Mouse (Mus musculus): ENCODE results near the gene B830017H08Rik. TPM values are rescaled to one million over a fixed set of nuclear protein-coding genes. Genes with fewer than 3 reads are reported as not detected.

Gene B830017H08Rik
- 0.27 and 0.56 TPM in 2 replicates for polyA plus RNA-seq (2016; fragmentation: Nextera tagmentation; extraction: Ambion mirVana)

DNA sequence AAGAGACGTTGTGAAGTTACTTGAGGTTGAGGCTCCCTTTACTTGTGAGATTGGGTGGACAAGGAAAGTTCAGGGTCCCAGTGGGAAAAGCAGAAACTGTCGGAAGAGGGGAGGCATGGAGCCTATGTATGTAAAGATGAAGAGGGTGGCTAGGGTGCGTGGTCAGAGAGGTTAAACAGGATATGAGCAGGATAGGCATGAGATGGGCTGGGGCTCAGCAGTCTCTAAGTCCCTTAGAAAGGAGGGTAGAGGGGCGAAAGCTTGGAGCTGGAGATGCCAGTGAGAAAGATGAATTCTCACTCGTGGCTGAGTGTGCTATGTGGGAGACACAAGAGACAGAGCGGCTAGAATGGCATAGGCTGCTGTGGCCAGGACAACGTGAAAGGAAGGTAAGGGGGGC lies at the start of gene B830017H08Rik:
B830017H08Rik (plus strand) TSS at position 301 of the 400 bp plus-strand sequence.
- 29% methylated on average over 7 of the region's 7 CpGs for WGBS
- peak within 1 kb of the TSS; percentile 79 for H3K9ac ChIP-seq (replicated peaks)
- peak within 1 kb of the TSS; percentile 98 for H3K4me2 ChIP-seq
- 0 out of 2 replicates have a peak within 1 kb of the TSS, but pooled peaks have one; percentile 41 for H3K27ac ChIP-seq
- H3K9me3 ChIP-seq = no peaks in the 10 kb centered on the region
- H3K27me3 ChIP-seq = peaks cover 78% of the 10 kb centered on the region
- H3K4me1 ChIP-seq (replicated peaks) = peaks cover 38% of the 10 kb centered on the region
- H3K4me3 ChIP-seq (replicated peaks) = peak within 1 kb of the TSS; percentile 67
- H3K36me3 ChIP-seq = no peaks in the 10 kb centered on the region
- no peak for ATAC-seq (ENCODE audit: insufficient number of reproducible peaks, insufficient read depth, low FRiP score, low TSS enrichment, low read depth)

DNA sequence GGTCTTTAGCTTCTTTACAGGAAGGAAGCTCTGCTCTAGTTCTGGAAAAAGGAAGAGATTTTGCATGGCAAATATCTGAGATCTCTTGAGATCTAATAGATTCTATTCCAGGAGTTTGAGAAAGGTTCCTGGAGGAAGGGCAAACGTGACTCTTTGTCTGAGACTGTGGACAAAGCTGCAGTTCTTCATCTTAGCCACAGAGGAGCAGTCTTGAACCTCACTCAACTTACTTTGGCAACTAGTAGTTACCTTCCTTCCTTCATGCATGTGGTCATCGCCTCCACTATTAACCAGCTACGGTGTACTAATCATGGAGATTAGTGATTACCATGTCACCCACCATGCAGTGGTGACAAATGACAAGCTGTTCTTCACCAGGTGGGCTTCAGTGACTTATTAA lies 47.6 kb upstream of the B830017H08Rik start:
- no peaks in the 10 kb centered on the region for H3K27me3 ChIP-seq
- H3K27ac ChIP-seq = no peak overlapping the region
- no peaks in the 10 kb centered on the region for H3K9me3 ChIP-seq
- H3K4me2 ChIP-seq = no peak overlapping the region
- no peak overlapping the region for H3K4me3 ChIP-seq (replicated peaks)
- H3K9ac ChIP-seq (replicated peaks) = no peak overlapping the region
- peaks cover 95% of the 10 kb centered on the region for H3K36me3 ChIP-seq
- WGBS = 57% methylated on average over 3 of the region's 3 CpGs
- ATAC-seq (ENCODE audit: insufficient number of reproducible peaks, insufficient read depth, low FRiP score, low TSS enrichment, low read depth) = no peak
- H3K4me1 ChIP-seq (replicated peaks) = no peaks in the 10 kb centered on the region

DNA sequence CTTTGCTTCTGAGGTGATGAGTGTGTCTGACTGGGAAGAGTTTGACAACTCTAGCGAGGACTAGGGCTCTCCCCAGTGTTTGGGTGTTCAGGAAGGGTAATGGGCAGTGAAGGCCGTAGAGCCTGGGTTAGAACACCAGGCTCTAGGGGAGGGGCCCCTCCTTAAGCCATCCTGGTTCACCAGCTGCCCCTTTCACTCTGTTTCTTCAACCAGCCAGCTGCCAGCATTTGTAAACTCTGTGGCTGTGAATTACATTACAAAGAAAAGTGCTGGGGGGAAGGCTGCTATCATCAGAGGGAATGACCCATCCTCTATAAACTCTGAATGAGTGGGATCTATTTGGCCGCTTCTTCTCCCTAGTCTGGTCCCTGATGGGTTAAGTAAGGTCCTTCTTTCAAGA lies 40.2 kb upstream of the B830017H08Rik start:
- no peak overlapping the region for H3K9ac ChIP-seq (replicated peaks)
- H3K4me2 ChIP-seq = no peak overlapping the region
- peaks cover 65% of the 10 kb centered on the region for H3K36me3 ChIP-seq
- ATAC-seq (ENCODE audit: insufficient number of reproducible peaks, insufficient read depth, low FRiP score, low TSS enrichment, low read depth) = no peak
- no peak overlapping the region for H3K27ac ChIP-seq
- H3K27me3 ChIP-seq = 0 out of 2 replicates have a peak, but pooled peaks cover 3% of the 10 kb centered on the region
- 61% methylated on average over 3 of the region's 3 CpGs for WGBS
- no peak overlapping the region for H3K4me3 ChIP-seq (replicated peaks)
- H3K4me1 ChIP-seq (replicated peaks) = peaks cover 18% of the 10 kb centered on the region
- H3K9me3 ChIP-seq = no peaks in the 10 kb centered on the region

DNA sequence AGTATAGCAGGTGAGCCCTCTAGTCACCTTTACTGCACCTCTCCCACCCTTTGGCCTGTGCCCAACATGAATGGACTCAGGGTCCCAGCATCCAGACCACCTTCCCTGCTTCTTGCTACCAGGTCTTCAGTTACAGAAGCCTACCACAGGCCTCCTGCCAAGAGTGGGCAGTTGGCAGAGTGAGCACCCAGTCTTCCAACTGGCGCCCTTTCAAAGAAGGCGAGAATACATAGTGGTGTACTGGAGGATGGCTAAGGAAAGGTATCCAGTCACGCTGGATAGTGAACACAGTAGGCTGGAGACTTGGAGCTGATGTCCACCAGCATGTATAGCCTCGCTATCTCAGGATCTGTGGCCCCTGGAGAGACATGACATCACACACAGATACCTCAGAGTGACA lies 38.9 kb upstream of the B830017H08Rik start:
- no peak overlapping the region for H3K4me3 ChIP-seq (replicated peaks)
- no peaks in the 10 kb centered on the region for H3K9me3 ChIP-seq
- H3K9ac ChIP-seq (replicated peaks) = no peak overlapping the region
- WGBS = 89% methylated on average over 4 of the region's 4 CpGs
- H3K27me3 ChIP-seq = peaks cover 6% of the 10 kb centered on the region; the same call in 1 of the 2 replicates
- ATAC-seq (ENCODE audit: insufficient number of reproducible peaks, insufficient read depth, low FRiP score, low TSS enrichment, low read depth) = no peak
- no peak overlapping the region for H3K27ac ChIP-seq
- peaks cover 52% of the 10 kb centered on the region for H3K36me3 ChIP-seq
- no peak overlapping the region for H3K4me2 ChIP-seq
- H3K4me1 ChIP-seq (replicated peaks) = peaks cover 25% of the 10 kb centered on the region

DNA sequence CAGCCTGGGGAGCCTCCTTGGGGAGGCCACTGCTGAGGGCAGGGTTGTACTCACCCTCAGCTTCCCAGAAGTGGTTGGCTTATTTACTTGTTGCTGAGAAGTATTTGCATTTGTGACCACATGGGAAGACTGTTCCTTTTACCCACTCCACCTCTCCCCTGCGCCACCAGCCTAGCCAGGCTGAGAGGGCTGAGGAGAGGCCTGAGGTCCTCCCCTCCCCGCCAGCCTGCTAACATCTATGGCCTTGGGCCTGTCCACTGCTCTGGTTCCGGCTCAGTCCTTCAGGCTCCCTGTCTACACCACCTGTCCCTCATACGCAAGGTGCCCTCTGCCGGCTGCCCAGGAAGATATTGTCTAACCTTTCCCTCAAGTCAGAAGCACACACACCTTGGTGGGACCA lies 37.3 kb upstream of the B830017H08Rik start:
- peak overlapping the region; percentile 35; the same call in 1 of the 2 replicates for H3K27ac ChIP-seq
- peaks cover 41% of the 10 kb centered on the region for H3K36me3 ChIP-seq
- H3K9me3 ChIP-seq = no peaks in the 10 kb centered on the region
- no peak overlapping the region for H3K4me2 ChIP-seq
- no peak overlapping the region for H3K4me3 ChIP-seq (replicated peaks)
- peaks cover 41% of the 10 kb centered on the region for H3K4me1 ChIP-seq (replicated peaks)
- 60% methylated on average over 5 of the region's 5 CpGs for WGBS
- no peak overlapping the region for H3K9ac ChIP-seq (replicated peaks)
- ATAC-seq (ENCODE audit: insufficient number of reproducible peaks, insufficient read depth, low FRiP score, low TSS enrichment, low read depth) = no peak
- H3K27me3 ChIP-seq = peaks cover 16% of the 10 kb centered on the region

DNA sequence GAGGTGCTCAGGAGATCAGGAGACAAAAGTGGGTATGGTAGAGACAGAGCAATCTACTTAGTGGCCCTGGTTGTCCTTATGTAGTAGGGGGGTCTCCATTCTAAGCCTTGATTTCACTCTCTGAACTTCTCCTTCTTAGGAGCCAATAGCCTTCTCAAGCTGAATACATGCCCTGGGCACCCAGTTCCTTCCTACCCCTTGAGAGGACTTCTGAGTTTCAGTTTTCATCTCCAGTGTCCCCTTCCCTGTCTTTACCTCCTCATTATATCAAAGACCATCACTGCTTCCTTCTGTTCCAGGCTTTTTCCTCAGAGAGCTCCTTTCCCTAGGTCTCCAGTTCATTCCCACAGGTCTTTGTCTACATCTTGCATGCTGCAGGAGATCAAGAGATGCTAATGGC lies 36.4 kb upstream of the B830017H08Rik start:
- no peak for ATAC-seq (ENCODE audit: insufficient number of reproducible peaks, insufficient read depth, low FRiP score, low TSS enrichment, low read depth)
- Histone ChIP-seq H3K4me1 (replicated peaks) (peaks cover 49% of the 10 kb centered on the region), H3K27me3 (peaks cover 25% of the 10 kb centered on the region), H3K27ac (peak overlapping the region; percentile 96), H3K4me2 (peak overlapping the region; percentile 88), H3K4me3 (replicated peaks) (peak overlapping the region; percentile 90), H3K36me3 (peaks cover 34% of the 10 kb centered on the region), H3K9me3 (no peaks in the 10 kb centered on the region), H3K9ac (replicated peaks) (peak overlapping the region; percentile 97)

DNA sequence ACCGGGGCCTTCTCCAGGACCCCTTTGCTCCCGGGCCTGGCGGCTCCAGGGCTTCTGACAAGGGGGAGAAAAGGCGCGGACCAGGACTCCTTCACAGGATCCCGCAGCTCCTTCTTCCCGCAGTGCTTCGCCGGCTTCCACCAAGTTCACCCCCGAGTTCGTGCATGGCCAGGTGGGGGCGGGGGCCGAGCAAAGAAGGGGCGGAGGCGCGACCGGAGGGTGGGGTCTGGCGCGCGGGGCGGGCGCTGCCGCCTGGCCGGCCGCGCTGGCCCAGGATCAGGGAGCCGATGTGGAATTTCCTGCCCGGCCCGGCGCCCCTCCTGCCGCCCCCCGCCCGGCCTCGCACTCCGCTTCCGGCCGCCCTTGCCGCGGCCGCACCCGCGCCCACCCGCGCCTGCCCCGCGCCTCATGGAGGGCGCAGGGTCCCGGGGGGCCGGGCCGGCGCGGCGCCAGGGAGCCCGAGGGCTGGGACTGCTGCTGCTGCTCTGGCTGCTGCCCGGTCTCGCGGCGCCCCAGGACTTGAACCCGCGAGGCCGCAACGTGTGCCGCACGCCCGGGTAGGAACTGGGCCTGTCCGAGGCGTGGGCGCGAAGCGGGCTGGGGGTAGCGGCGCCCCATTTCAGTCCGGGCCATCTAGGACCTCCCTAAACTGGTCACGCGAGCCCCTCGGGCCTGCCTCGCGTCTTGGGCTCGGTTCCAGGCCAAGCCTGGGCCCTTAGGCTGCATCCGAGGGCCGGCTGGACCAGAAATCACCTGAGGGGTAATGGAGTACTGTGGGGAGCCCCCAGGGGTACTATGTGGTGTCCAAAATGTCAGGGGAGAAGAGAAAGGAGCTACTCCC lies 35.7 kb upstream of the B830017H08Rik start, which contains the start of gene Scarf2:
Scarf2 (plus strand) TSS at position 312 of the 841 bp plus-strand sequence.
- Histone ChIP-seq H3K27me3 (peaks cover 32% of the 10 kb centered on the region), H3K27ac (peak within 1 kb of the TSS; percentile 96), H3K4me2 (peak within 1 kb of the TSS; percentile 88), H3K9me3 (no peaks in the 10 kb centered on the region), H3K4me3 (replicated peaks) (peak within 1 kb of the TSS; percentile 90), H3K9ac (replicated peaks) (peak within 1 kb of the TSS; percentile 97), H3K4me1 (replicated peaks) (peaks cover 56% of the 10 kb centered on the region), H3K36me3 (peaks cover 27% of the 10 kb centered on the region)
- peak; percentile 57 for ATAC-seq (ENCODE audit: insufficient number of reproducible peaks, insufficient read depth, low FRiP score, low TSS enrichment, low read depth)
- under 1% methylated on average over 76 of the region's 81 CpGs for WGBS

DNA sequence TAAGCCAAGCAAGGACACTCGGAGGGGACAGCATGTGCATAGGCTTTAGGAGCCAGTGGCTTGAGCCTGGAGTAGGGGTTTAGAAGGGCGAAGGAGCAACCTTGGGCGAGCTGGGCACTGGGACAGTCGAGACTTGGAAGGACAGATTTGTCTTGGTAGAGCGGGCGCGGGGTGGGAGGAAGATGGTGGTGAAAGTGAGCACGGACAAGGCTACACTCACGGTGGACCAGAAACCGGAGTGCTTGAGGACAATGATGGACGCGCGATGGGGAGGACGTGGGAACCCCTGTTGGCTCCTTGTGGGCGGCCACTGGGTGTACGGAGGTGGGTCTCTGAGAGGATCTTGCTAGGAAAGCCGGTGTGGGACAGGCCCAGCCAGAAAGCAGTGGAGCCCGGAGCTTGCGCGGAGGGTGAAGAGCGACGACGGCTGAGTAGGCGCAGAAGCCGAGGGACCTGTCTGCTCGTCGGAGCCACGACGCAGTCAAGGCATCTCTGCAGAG lies 35.1 kb upstream of the B830017H08Rik start:
- H3K4me1 ChIP-seq (replicated peaks) = peaks cover 63% of the 10 kb centered on the region
- WGBS = 2% methylated on average over 29 of the region's 29 CpGs
- ATAC-seq (ENCODE audit: insufficient number of reproducible peaks, insufficient read depth, low FRiP score, low TSS enrichment, low read depth) = peak; percentile 4; the same call in 1 of the 2 replicates

DNA sequence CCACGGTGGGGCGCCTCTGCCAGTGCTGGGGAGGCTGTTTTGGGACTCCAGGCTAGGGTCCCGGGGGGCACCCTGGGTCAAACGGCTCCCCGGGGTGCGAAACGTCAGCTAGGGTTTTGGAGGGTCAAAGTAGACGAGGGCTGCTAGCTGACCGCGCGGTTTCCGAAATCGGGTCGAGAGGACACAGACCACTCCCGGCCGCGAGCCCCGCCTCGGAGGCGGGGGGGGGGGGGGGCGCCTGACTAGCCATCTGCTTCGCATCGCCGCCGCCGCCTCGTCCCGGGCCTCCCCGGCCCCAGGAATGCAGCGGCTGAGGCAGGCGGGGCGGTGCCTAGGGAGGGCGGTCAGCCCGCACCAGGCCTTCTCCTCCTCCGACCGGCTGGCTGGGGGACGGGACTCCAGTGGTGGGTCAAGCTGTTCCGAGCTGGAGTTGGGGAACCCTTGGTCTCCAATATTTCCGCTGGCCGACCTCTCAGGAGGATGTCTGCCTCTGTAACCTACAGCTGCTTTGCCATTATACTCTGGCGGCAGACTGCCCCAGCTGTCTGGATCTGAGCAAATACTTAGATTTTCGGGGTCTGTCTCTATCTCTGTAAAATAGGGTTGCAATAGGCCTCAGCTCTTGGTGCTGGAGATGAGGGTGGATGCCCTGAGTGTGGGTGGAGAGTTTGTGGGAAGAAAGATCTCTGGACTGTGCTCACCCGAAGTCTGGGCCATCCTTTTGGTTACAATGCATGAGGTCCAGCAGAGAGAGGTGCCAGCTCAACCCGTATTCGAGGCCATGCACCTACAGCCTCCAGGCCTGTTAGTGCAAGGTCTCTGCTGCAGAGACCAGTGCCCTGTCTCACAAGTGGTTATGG lies 34.4 kb upstream of the B830017H08Rik start:
- no peaks in the 10 kb centered on the region for H3K9me3 ChIP-seq
- peak overlapping the region; percentile 90 for H3K4me3 ChIP-seq (replicated peaks)
- peak overlapping the region; percentile 88 for H3K4me2 ChIP-seq
- H3K27me3 ChIP-seq = peaks cover 45% of the 10 kb centered on the region
- H3K9ac ChIP-seq (replicated peaks) = peak overlapping the region; percentile 97
- WGBS = 1% methylated on average over 38 of the region's 45 CpGs
- H3K27ac ChIP-seq = peak overlapping the region; percentile 96
- peaks cover 70% of the 10 kb centered on the region for H3K4me1 ChIP-seq (replicated peaks)
- peak; percentile 29; the same call in 1 of the 2 replicates for ATAC-seq (ENCODE audit: insufficient number of reproducible peaks, insufficient read depth, low FRiP score, low TSS enrichment, low read depth)
- peaks cover 22% of the 10 kb centered on the region for H3K36me3 ChIP-seq

More for the DNA sequence above, 35.1 kb upstream of the B830017H08Rik start:
- peaks cover 22% of the 10 kb centered on the region for H3K36me3 ChIP-seq
- no peaks in the 10 kb centered on the region for H3K9me3 ChIP-seq
- peak overlapping the region; percentile 88 for H3K4me2 ChIP-seq
- H3K4me3 ChIP-seq (replicated peaks) = peak overlapping the region; percentile 90
- H3K9ac ChIP-seq (replicated peaks) = peak overlapping the region; percentile 97
- H3K27ac ChIP-seq = peak overlapping the region; percentile 96
- H3K27me3 ChIP-seq = peaks cover 38% of the 10 kb centered on the region

DNA sequence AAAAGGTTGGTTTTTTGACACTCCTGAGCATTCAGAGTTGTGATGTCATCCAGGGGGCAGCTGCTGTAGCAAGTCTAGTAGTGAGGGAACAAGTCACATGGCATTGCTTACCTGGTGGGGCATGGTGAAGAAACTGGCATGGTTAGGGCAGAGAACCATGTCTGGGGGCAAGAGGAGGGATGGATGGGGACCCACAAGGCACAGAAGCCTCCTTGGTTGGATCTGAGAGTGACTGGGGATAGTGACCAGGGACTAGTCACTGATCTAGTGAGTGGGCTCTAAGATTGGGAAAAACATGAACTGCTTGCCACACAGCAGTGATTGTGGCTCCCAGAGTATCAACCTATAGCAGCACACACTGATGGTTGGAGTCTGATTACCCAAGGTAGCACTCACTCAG lies 33.3 kb upstream of the B830017H08Rik start:
- Histone ChIP-seq H3K4me3 (replicated peaks) (peak overlapping the region; percentile 90), H3K36me3 (peaks cover 21% of the 10 kb centered on the region), H3K9ac (replicated peaks) (no peak overlapping the region; the same call in 1 of the 2 replicates), H3K27ac (no peak overlapping the region), H3K9me3 (no peaks in the 10 kb centered on the region), H3K27me3 (peaks cover 53% of the 10 kb centered on the region), H3K4me1 (replicated peaks) (peaks cover 80% of the 10 kb centered on the region), H3K4me2 (peak overlapping the region; percentile 88)
- ATAC-seq (ENCODE audit: insufficient number of reproducible peaks, insufficient read depth, low FRiP score, low TSS enrichment, low read depth) = no peak

Data from limb, embryonic 12.5 days (tissue).